Mouse (Mus musculus) kidney, adult 2 months (tissue): ENCODE data around the gene Iqschfp.

Experiments
- CTCF ChIP-seq: fragments of 200-500 bp; conservative IDR thresholded peaks from 2 replicates; pipeline ENCODE4 v1.5.1; 2011; ENCODE audit warnings: low read depth, mild to moderate bottlenecking, control low read depth, low read length, moderate library complexity, mixed read lengths; ENCODE audit not compliant: insufficient read depth, insufficient read length
- POLR2A ChIP-seq: fragments of 200-500 bp; IDR thresholded peaks from one replicate; pipeline ENCODE4 v1.6.1; 2011; ENCODE audit warnings: low read depth, low read length, control low read depth

DNA sequence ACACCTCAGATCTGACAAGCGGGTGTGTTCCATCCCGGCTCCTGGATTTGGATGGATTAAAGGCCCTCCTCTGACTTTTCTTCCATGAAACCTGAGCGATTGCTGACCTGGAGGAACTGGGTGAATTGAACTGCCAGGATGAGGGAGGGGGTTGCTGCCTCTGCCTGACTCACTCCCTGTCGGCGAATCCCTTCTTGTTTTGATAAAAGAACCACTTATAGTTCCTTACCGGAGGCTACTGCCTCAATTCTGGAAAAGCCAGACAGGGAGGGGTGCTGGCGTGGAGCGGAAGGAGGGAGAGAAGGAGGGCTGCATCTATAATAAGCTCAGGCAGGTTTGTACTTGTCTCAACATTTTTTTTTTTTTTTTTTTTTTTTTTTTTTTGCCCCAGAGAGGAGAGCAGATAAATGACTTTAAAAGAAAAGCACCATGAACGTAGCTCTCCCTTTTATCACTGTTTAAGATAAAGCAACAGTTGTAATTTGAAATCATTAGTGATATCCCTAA is 603.8 kb downstream of the Iqschfp start:
- no peak for TF ChIP-seq CTCF
- TF ChIP-seq POLR2A: no peak
